Mouse (Mus musculus) midbrain, embryonic 11.5 days (tissue): ENCODE measurements around the gene Akr1a1. TPM values are rescaled to one million over a fixed set of nuclear protein-coding genes. Genes with fewer than 3 reads are reported as not detected.

Experiments used
- polyA plus RNA-seq: library from polyadenylated mRNA; unstranded; fragments of >200 nt; fragmentation: Nextera tagmentation; extraction: Ambion mirVana; gene quantifications from 2 replicates; pipeline ENCODE4 v1.2.1, GENCODE M21; 2014

The Akr1a1 gene
- polyA plus RNA-seq, 1 experiment from 2014 or later = 544 TPM

Other genes starting within 250 kb of the Akr1a1 start
- gene Mast2, start 187.5 kb downstream of the Akr1a1 start, polyA plus RNA-seq = 31.9 and 35.6 TPM in 2 replicates
- 4.6 and 5.4 TPM in 2 replicates for gene Ipp, start 144.1 kb downstream of the Akr1a1 start, polyA plus RNA-seq
- gene Tmem69, start 95.7 kb downstream of the Akr1a1 start, polyA plus RNA-seq = 38.1 and 40.9 TPM in 2 replicates
- 37.1 and 42.4 TPM in 2 replicates for gene Gpbp1l1, start 94.0 kb downstream of the Akr1a1 start, polyA plus RNA-seq
- gene Ccdc17, start 55.0 kb downstream of the Akr1a1 start, polyA plus RNA-seq = 1.7 and 2.6 TPM in 2 replicates
- gene Nasp, start 23.7 kb downstream of the Akr1a1 start, polyA plus RNA-seq = 304 and 328 TPM in 2 replicates
- 1,035 and 1,053 TPM in 2 replicates for gene Prdx1, start 33.9 kb upstream of the Akr1a1 start, polyA plus RNA-seq
- 23.6 and 28.0 TPM in 2 replicates for gene Mmachc, start 56.7 kb upstream of the Akr1a1 start, polyA plus RNA-seq
- gene Ccdc163, start 56.8 kb upstream of the Akr1a1 start, polyA plus RNA-seq = 34.3 and 37.7 TPM in 2 replicates
- 5.5 and 6.1 TPM in 2 replicates for gene Tesk2, start 69.3 kb upstream of the Akr1a1 start, polyA plus RNA-seq
- 33.7 and 34.1 TPM in 2 replicates for gene Toe1, start 156.0 kb upstream of the Akr1a1 start, polyA plus RNA-seq
- gene Mutyh, start 156.0 kb upstream of the Akr1a1 start, polyA plus RNA-seq = 13.9 and 18.2 TPM in 2 replicates
- 0.51 and 0.81 TPM in 2 replicates for gene Hpdl, start 170.0 kb upstream of the Akr1a1 start, polyA plus RNA-seq
- 8.7 and 10.1 TPM in 2 replicates for gene Zswim5, start 225.7 kb upstream of the Akr1a1 start, polyA plus RNA-seq